Mouse (Mus musculus): ENCODE results near the gene Nvl.
A peak's percentile ranks its signal among the peaks of the same experiment; 100 is the strongest.

Nvl gene

GRCm38 (mm10) chr1:181069671-181070070 lies 74.3 kb downstream of the Nvl start:
- DNase-seq (ENCODE audit: low spot score in 2 of 2) = no peak

GRCm38 (mm10) chr1:181068344-181068743 lies 75.7 kb downstream of the Nvl start:
- DNase-seq (ENCODE audit: low spot score in 2 of 2) = no peak

GRCm38 (mm10) chr1:181064648-181065047 lies 79.4 kb downstream of the Nvl start:
- no peak for DNase-seq (ENCODE audit: low spot score in 2 of 2)

- DNase-seq (ENCODE audit: low spot score in 2 of 2) = no peak
Measured at GRCm38 (mm10) chr1:181063991-181064390, 80.0 kb downstream of the Nvl start.

GRCm38 (mm10) chr1:181061784-181062485 lies 82.1 kb downstream of the Nvl start:
- DNase-seq (ENCODE audit: low spot score in 2 of 2) = no peak

- DNase-seq (ENCODE audit: low spot score in 2 of 2) = no peak
Measured at GRCm38 (mm10) chr1:181052898-181053297, 91.1 kb downstream of the Nvl start.

- DNase-seq (ENCODE audit: low spot score in 2 of 2) = no peak
Measured at GRCm38 (mm10) chr1:181050937-181051336, 93.1 kb downstream of the Nvl start, which contains the start of gene 9130409I23Rik. Gene 9130409I23Rik, plus strand, starts transcription at chr1:181051237.

- no peak for DNase-seq (ENCODE audit: low spot score in 2 of 2)
Measured at GRCm38 (mm10) chr1:181049328-181049842, 94.6 kb downstream of the Nvl start.

- no peak for DNase-seq (ENCODE audit: low spot score in 2 of 2)
Measured at GRCm38 (mm10) chr1:181047520-181047919, 96.5 kb downstream of the Nvl start.

GRCm38 (mm10) chr1:181039652-181040051 lies 104.4 kb downstream of the Nvl start:
- peak in 1 of 2 experiments; percentile 33 for DNase-seq (ENCODE audit: low spot score in 2 of 2)

- DNase-seq (ENCODE audit: low spot score in 2 of 2) = no peak
Measured at GRCm38 (mm10) chr1:181037623-181038022, 106.4 kb downstream of the Nvl start.

All from natural killer cell, adult 2 months (primary cell).